Mouse (Mus musculus) G1E-ER4 (cell line): ENCODE results near the gene Dcp1b. TPM values are rescaled to one million over a fixed set of nuclear protein-coding genes. Genes with fewer than 3 reads are reported as not detected.

Experiments used
- GATA1 ChIP-seq: IDR thresholded peaks from one replicate; pipeline ENCODE4 v1.8.0; 2012; ENCODE audit warnings: low read length, inconsistent platforms
- polyA plus RNA-seq: library from polyadenylated mRNA; stranded (reverse); fragments of >175 nt; gene quantifications from 2 replicates; pipeline ENCODE4 v1.2.3, GENCODE M21; 2012

Dcp1b gene
- polyA plus RNA-seq, 1 experiment: 14.7 TPM

- TF ChIP-seq GATA1: no peak
Measured at GRCm38 (mm10) chr6:119215040-119215613, 40.1 kb downstream of the Dcp1b start.

GRCm38 (mm10) chr6:119217661-119218060 is 42.6 kb downstream of the Dcp1b start:
- TF ChIP-seq GATA1: no peak

GRCm38 (mm10) chr6:119218591-119218990 is 43.5 kb downstream of the Dcp1b start:
- TF ChIP-seq GATA1: no peak

DNA sequence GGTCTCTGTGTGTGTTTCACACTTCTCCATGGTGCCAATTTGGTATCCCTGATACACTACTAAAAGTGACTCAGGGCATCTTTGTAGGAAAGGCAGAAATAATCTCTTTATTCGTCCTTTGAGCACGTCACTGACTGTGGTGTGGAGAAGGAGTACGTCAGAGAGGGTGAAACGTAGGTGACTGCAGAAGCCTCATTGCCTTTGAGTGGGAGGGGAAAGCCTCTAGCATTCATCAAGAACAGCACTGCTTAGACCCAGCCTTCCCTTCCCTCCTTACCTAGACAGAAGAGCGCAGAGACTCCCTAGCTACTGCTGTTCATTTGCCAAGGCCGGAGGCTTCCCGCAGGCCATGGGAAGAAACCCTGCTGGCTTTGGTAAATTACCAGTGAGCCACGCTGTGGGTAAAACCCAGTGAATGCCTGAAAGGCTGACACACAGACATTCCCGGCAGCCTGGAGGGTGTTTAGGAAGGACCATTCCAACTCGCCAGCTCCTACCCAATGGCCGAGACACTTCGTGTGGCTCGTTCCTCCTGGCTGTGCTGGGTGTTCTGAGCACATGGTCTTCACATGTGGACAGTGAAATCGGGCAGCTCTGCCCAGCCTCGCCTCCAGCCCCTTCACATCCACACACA is 44.3 kb downstream of the Dcp1b start:
- TF ChIP-seq GATA1: no peak

DNA sequence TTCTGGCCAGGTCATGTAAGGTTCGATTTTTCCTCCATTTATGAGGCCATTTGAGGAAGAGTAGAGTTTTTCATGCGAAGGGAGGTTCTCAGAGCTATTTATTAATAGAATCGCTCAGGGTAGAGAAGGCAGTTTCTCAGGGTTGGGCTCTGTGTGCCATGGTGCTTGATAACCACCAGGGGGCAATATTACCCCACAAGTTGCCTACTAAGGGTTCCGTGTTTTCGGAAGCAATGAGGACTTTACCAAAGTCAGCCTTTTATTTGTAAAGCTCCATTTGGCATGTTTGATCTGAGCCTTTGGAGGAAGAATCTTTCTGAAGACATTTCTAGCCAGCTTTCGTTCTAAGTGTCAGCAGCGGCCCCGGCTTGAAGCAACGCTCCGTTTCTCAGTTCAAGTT is 45.2 kb downstream of the Dcp1b start:
- TF ChIP-seq GATA1: no peak

DNA sequence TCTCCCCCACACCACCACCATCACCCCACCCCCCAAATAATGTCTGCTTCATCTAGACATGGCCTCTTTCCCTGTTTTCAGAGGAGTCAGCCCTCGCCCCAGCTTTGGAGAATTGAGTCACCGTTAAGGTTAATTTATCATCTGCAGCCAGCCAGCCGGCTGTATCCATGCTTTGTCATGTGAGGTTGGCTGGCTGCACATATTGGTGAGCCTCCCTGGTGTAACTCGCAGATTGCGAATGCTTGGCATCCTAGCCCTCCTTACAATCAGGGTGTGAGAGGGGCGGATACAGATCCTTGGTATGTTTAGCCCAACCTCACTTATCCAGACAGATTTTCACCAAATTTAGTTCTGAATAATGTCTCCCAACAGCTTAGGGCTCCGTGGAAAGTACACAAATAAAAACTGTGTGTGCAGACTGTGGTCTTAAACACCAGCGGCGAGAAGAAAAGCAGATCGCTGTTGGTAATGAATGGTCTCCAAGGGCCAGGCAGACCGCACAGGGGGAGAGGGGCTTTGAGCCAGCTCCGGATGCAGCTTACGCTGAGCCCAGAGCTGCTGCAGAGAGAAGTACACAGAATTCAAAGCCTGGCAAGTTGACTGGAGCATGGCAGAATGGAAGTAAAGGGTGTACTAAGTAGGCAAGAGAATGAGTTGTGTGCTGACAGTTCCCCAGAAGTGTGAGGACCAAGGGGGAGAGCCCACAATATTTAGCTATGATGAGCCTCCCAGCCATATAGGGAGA is 49.6 kb downstream of the Dcp1b start:
- TF ChIP-seq GATA1: no peak

- TF ChIP-seq GATA1: no peak
Measured at GRCm38 (mm10) chr6:119225226-119225625, 50.2 kb downstream of the Dcp1b start.

GRCm38 (mm10) chr6:119225731-119226130 is 50.7 kb downstream of the Dcp1b start:
- no peak for TF ChIP-seq GATA1

- no peak for TF ChIP-seq GATA1
Measured at GRCm38 (mm10) chr6:119227001-119227400, 51.9 kb downstream of the Dcp1b start.

DNA sequence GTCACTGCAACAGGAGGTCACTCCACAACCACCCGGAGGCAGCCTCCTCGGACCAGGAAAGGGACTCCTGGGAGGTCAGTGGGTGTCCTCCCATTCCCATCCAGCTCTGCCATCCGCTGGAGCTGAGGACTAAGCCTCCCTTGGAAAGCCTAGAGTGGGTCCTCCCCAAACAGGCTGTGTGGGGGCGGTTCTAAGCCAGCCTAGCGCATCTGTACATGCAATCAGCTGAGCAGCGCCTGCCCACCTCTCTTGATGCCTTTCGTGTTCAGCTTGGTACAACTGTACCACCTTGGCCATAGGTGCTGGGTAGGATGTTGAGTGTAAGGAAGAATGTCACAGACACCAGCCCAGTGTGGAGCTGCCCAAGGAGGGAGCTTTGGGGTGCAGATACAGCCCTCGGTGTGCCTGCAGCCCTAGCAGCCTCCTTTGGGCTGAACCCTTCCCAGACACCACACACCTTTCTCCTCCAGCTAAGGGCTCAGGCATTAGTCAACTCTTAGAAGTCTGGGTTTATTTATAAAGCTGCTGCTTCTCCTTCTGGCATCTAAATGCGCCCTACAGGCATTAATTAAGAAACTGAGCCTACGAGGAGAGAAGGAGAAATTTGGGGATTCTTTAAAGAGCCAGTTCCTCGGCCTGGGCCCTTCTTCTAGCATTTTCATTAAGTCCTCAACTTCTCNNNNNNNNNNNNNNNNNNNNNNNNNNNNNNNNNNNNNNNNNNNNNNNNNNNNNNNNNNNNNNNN is 54.0 kb downstream of the Dcp1b start:
- TF ChIP-seq GATA1: no peak

GRCm38 (mm10) chr6:119233066-119233465 is 58.0 kb downstream of the Dcp1b start:
- TF ChIP-seq GATA1: no peak

DNA sequence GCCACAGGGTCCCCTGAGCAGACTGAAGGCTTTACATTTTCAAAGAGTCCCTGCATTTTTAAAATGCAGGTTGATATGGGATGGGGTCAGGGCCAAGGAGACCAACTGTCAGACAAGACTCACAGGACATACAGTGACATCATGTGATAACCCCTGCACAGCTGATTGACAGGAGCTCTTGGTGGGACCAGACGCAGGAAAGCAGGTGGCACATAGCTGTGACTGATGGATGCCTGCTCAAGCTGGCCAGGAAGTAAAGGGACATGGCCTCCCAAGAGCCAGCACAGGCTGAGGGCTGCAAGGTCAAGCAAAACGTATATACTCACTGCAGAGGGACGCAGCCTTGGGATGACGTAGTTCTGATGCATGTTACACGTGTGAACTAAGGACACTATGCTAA is 60.4 kb downstream of the Dcp1b start:
- no peak for TF ChIP-seq GATA1

DNA sequence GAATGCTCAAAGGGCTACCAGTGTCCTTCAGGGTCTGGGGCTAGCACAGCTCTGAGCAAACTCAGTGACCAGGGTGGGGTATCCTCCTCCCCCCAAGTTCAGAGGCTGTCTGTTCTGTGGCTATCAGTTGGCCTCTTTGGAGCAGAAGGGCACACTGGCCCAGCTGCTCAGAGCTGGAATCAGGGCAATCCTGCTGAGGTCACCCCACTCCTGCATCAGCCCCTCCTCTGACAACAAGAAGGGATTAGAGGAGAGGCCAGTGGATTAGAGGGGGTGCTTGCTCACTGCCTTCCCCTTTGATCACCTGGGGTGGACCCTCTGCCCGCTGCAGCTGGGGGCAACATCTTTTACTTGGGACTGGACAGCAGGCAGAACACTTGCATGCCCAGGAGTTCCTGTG is 61.2 kb downstream of the Dcp1b start, which contains the start of gene Cacna2d4:
Gene Cacna2d4, plus strand, starts transcription at position 286 of the 400 bp plus-strand sequence.
- no peak for TF ChIP-seq GATA1

GRCm38 (mm10) chr6:119237427-119237989 is 62.5 kb downstream of the Dcp1b start:
- TF ChIP-seq GATA1: no peak

GRCm38 (mm10) chr6:119239341-119240005 is 64.4 kb downstream of the Dcp1b start:
- TF ChIP-seq GATA1: no peak

DNA sequence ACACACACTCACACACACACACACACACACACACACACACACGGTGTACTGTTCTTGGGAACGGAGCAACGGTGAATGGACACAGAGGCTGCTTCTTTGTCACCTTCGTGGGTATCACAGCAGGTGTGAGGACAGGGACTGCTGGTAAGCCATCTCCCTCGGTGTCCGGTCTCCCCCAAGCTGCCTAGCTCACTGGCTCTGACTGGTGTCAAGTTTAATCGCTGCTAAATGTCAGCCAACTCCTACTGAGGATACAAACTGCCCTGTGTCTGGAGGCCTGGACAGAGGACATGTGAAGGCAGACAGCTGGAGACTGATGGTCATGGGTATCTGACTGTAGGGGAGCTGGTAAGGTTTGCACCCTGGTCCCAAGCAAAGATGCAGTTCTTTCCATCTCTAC is 65.2 kb downstream of the Dcp1b start:
- TF ChIP-seq GATA1: no peak
